Comparison of ENCODE assay signal across 22 mouse cellular contexts in genomic region chr10:110322082-110322632, GRCm38 (mm10).
DNase-seq lines count a peak whose midpoint lies in the region; ATAC-seq and TF ChIP-seq lines count a peak whose summit lies in the region.
"Had no signal": no experiment of that assay in that cellular context is flagged by ENCODE, and none has a peak within 500 bp of the region (broad histone marks: within the 10 kb centered on the region; RNA-seq: fewer than 3 reads in every experiment).

No protein-coding gene starts in this region.

- no peak overlapping the region for H3K4me3 ChIP-seq in kidney, embryonic 16.5 days (ENCODE audit: low read length)
- H3K4me3 ChIP-seq in hindbrain, postnatal 0 days (ENCODE audit: low read length) = no peak overlapping the region
- H3K4me3 ChIP-seq: embryonic facial prominence, embryonic 13.5 days; forebrain, embryonic 13.5 days; heart, embryonic 10.5 days; midbrain, embryonic 10.5 days; neural tube, embryonic 12.5 days had no signal

- no peak overlapping the region for H3K27ac ChIP-seq in kidney, embryonic 16.5 days (ENCODE audit: low read length)
- no peak overlapping the region for H3K27ac ChIP-seq in hindbrain, postnatal 0 days
- H3K27ac ChIP-seq: embryonic facial prominence, embryonic 13.5 days; forebrain, embryonic 13.5 days; heart, embryonic 10.5 days; midbrain, embryonic 10.5 days; neural tube, embryonic 12.5 days; stomach, postnatal 0 days had no signal

- peak; percentile 31; the same call in 1 of the 2 replicates for ATAC-seq in kidney, embryonic 16.5 days (ENCODE audit: low FRiP score, low TSS enrichment)
- ATAC-seq in hindbrain, postnatal 0 days = no peak
- ATAC-seq: forebrain, embryonic 13.5 days; lung, postnatal 0 days had no signal

- peaks cover 3% of the 10 kb centered on the region; the same call in 1 of the 2 replicates for H3K4me1 ChIP-seq in kidney, embryonic 16.5 days (ENCODE audit: insufficient read depth, low read length)
- no peaks in the 10 kb centered on the region for H3K4me1 ChIP-seq in hindbrain, postnatal 0 days (ENCODE audit: insufficient read depth, low read length)
- H3K4me1 ChIP-seq: forebrain, embryonic 13.5 days; heart, embryonic 10.5 days; midbrain, embryonic 10.5 days had no signal

- H3K36me3 ChIP-seq in kidney, embryonic 16.5 days (ENCODE audit: insufficient read depth, low read length) = no peaks in the 10 kb centered on the region
- no peaks in the 10 kb centered on the region for H3K36me3 ChIP-seq in hindbrain, postnatal 0 days (ENCODE audit: insufficient read depth, low read length)
- H3K36me3 ChIP-seq: embryonic facial prominence, embryonic 13.5 days; heart, embryonic 10.5 days; midbrain, embryonic 10.5 days; neural tube, embryonic 12.5 days had no signal

- H3K4me2 ChIP-seq in kidney, embryonic 16.5 days (replicated peaks; ENCODE audit: low read depth, low read length) = no peak overlapping the region
- no peak overlapping the region for H3K4me2 ChIP-seq in hindbrain, postnatal 0 days (ENCODE audit: low read depth, low read length)
- H3K4me2 ChIP-seq: embryonic facial prominence, embryonic 13.5 days; forebrain, embryonic 13.5 days; neural tube, embryonic 12.5 days had no signal

- H3K9me3 ChIP-seq in kidney, embryonic 16.5 days (ENCODE audit: low read length) = no peaks in the 10 kb centered on the region
- no peaks in the 10 kb centered on the region for H3K9me3 ChIP-seq in hindbrain, postnatal 0 days (ENCODE audit: low read length)
- H3K9me3 ChIP-seq: embryonic facial prominence, embryonic 13.5 days; forebrain, embryonic 13.5 days; heart, embryonic 10.5 days; midbrain, embryonic 10.5 days; neural tube, embryonic 12.5 days had no signal

- DNase-seq in embryo, embryonic 10 days (ENCODE audit: low spot score) = peak; percentile 8
- DNase-seq in embryo, embryonic 10.5 days (ENCODE audit: low spot score) = no peak
- DNase-seq in kidney, postnatal 25 days = no peak
- DNase-seq in B cell, adult 2 months = peak; percentile 1 to 2
- DNase-seq in hindbrain, postnatal 0 days (ENCODE audit: low spot score) = peak; percentile 27
- no peak for DNase-seq in frontal cortex, postnatal 25 days (ENCODE audit: low spot score in 2 of 2)
- no peak for DNase-seq in lung, postnatal 25 days (ENCODE audit: low spot score)
- DNase-seq: adrenal gland, postnatal 36 days; cerebellum, adult 11 months; cerebellum, adult 9-11 months; heart, postnatal 4 days; kidney, postnatal 10 days; layer of hippocampus, postnatal 36 days; right cerebral cortex, postnatal 14 days had no signal

- 56% methylated on average over 6 of the region's 6 CpGs for WGBS in kidney, embryonic 16.5 days
- 44% methylated on average over 6 of the region's 6 CpGs for WGBS in hindbrain, postnatal 0 days

- no peaks in the 10 kb centered on the region for H3K27me3 ChIP-seq in kidney, embryonic 16.5 days (ENCODE audit: insufficient read depth, low read length)
- no peaks in the 10 kb centered on the region for H3K27me3 ChIP-seq in hindbrain, postnatal 0 days (ENCODE audit: insufficient read depth, low read length)
- H3K27me3 ChIP-seq: embryonic facial prominence, embryonic 13.5 days; forebrain, embryonic 13.5 days; neural tube, embryonic 12.5 days had no signal

- no peak overlapping the region for H3K9ac ChIP-seq in kidney, embryonic 16.5 days (replicated peaks; ENCODE audit: low read length)
- H3K9ac ChIP-seq in hindbrain, postnatal 0 days (replicated peaks; ENCODE audit: low read length) = no peak overlapping the region
- H3K9ac ChIP-seq: embryonic facial prominence, embryonic 13.5 days; forebrain, embryonic 13.5 days; neural tube, embryonic 12.5 days had no signal

- TF ChIP-seq CTCF in hindbrain, postnatal 0 days (IDR thresholded peaks at IDR 0.05; ENCODE audit: low read depth) = no peak

Comparison
In these comparisons a context has a peak if more than half of its experiments do, and no peak if none do; other contexts are left out.
1. DNase-seq: peak in embryo, embryonic 10 days (single experiment), B cell, adult 2 months (2 of 2) and hindbrain, postnatal 0 days (single experiment); none in embryo, embryonic 10.5 days (single experiment), kidney, postnatal 25 days (0 of 2), frontal cortex, postnatal 25 days (0 of 2) and lung, postnatal 25 days (single experiment).